Mouse (Mus musculus) thymus, postnatal 0 days (tissue): ENCODE results near the gene Obp1a. TPM values are rescaled to one million over a fixed set of nuclear protein-coding genes. Genes with fewer than 3 reads are reported as not detected.

Source experiments
- DNase-seq: peaks from one replicate; pipeline ENCODE4 v3.0.0-alpha.2; 2015; ENCODE audit warnings: low spot score
- polyA plus RNA-seq: library from polyadenylated mRNA; unstranded; fragments of >200 nt; fragmentation: Nextera tagmentation; extraction: Ambion mirVana; gene quantifications from 2 replicates; pipeline ENCODE4 v1.2.1, GENCODE M21; 2015

Obp1a gene
- not detected in 2 replicates for polyA plus RNA-seq

GRCm38 (mm10) chrX:78091274-78091673 lies at the start of gene Obp1a:
TSS of gene Obp1a (minus strand) at chrX:78091374.
- DNase-seq, result no peak

- no peak for DNase-seq
Measured at GRCm38 (mm10) chrX:78125167-78125566, 34.0 kb upstream of the Obp1a start, which contains the start of gene Gm5938. TSS of gene Gm5938 (plus strand) at chrX:78125467.

Other genes with a start within 250 kb of the Obp1a start
- gene Pbsn, start 237.8 kb downstream of the Obp1a start, polyA plus RNA-seq, result not detected in 2 replicates
- not detected in 2 replicates for gene Gm14744, start 226.6 kb downstream of the Obp1a start, polyA plus RNA-seq
- not detected in 2 replicates for gene 5430402E10Rik, start 166.3 kb downstream of the Obp1a start, polyA plus RNA-seq
- not detected in 2 replicates for gene Gm5938, start 34.1 kb upstream of the Obp1a start, polyA plus RNA-seq
- gene Obp1b, start 95.4 kb upstream of the Obp1a start, polyA plus RNA-seq, result not detected in 2 replicates
- not detected in 2 replicates for gene Gm14743, start 154.5 kb upstream of the Obp1a start, polyA plus RNA-seq